Mouse (Mus musculus) neural tube, embryonic 15.5 days (tissue): ENCODE measurements around the gene Polr3g. TPM values are rescaled to one million over a fixed set of nuclear protein-coding genes. Genes with fewer than 3 reads are reported as not detected.

Experiments
- ATAC-seq: fragments of 200-750 bp; cut with Nextera tagmentation; 2 replicates; pipeline ENCODE4 v1.8.0; 2017; ENCODE audit warnings: mild to moderate bottlenecking, moderate TSS enrichment, moderate library complexity; ENCODE audit not compliant: low FRiP score
- H3K27ac ChIP-seq: fragments of 300-500 bp; sonication (generic); replicated peaks from 2 replicates; pipeline ENCODE4 v1.5.1; 2015; ENCODE audit warnings: mild to moderate bottlenecking, inconsistent platforms
- H3K27me3 ChIP-seq: fragments of 300-500 bp; sonication (generic); replicated peaks from 2 replicates; pipeline ENCODE4 v1.6.1; 2015; ENCODE audit warnings: inconsistent platforms
- H3K36me3 ChIP-seq: fragments of 300-500 bp; sonication (generic); 2 replicates; pipeline ENCODE4 v1.6.1; 2015; ENCODE audit warnings: inconsistent platforms
- H3K4me1 ChIP-seq: fragments of 300-500 bp; sonication (generic); 2 replicates; pipeline ENCODE4 v1.6.1; 2015; ENCODE audit warnings: inconsistent platforms
- H3K4me2 ChIP-seq: fragments of 300-500 bp; sonication (generic); 2 replicates; pipeline ENCODE4 v1.6.1; 2015; ENCODE audit warnings: inconsistent platforms, mild to moderate bottlenecking, moderate library complexity
- H3K4me3 ChIP-seq: fragments of 300-500 bp; sonication (generic); replicated peaks from 2 replicates; pipeline ENCODE4 v1.5.1; 2015; ENCODE audit warnings: mild to moderate bottlenecking, inconsistent platforms
- H3K9ac ChIP-seq: fragments of 300-500 bp; sonication (generic); replicated peaks from 2 replicates; pipeline ENCODE4 v1.6.1; 2015; ENCODE audit warnings: mild to moderate bottlenecking, inconsistent platforms
- H3K9me3 ChIP-seq: fragments of 300-500 bp; sonication (generic); replicated peaks from 2 replicates; pipeline ENCODE4 v1.6.1; 2016; ENCODE audit warnings: inconsistent platforms
- WGBS: fragments of 180-500 bp; shearing (Covaris S2); methylation state at CpG from one replicate; pipeline ENCODE4 v1.1.7; 2015; ENCODE audit warnings: mixed read lengths; 5-methylcytosine and 5-hydroxymethylcytosine counted together
- polyA plus RNA-seq: library from polyadenylated mRNA; unstranded; fragments of >200 nt; fragmentation: Nextera tagmentation; extraction: Ambion mirVana; gene quantifications from 2 replicates; pipeline ENCODE4 v1.2.1, GENCODE M21; 2015

Polr3g gene
- polyA plus RNA-seq, 1 experiment from 2014 or later: 8.2 TPM

GRCm38 (mm10) chr13:81713896-81714295, 3.1 kb upstream of the Polr3g start:
- WGBS: 93% methylated on average over 1 of the region's 1 CpGs
- Histone ChIP-seq H3K4me1 (peaks cover 25% of the 10 kb centered on the region), H3K9me3 (no peaks in the 10 kb centered on the region), H3K4me2 (no peak overlapping the region), H3K36me3 (no peaks in the 10 kb centered on the region), H3K4me3 (no peak overlapping the region), H3K27me3 (no peaks in the 10 kb centered on the region), H3K9ac (no peak overlapping the region), H3K27ac (no peak overlapping the region)
- ATAC-seq: no peak

GRCm38 (mm10) chr13:81711546-81712371, 946 bp upstream of the Polr3g start:
- Histone ChIP-seq H3K9me3 (no peaks in the 10 kb centered on the region), H3K27ac (peak overlapping the region; percentile 95), H3K27me3 (no peaks in the 10 kb centered on the region), H3K4me1 (peaks cover 25% of the 10 kb centered on the region), H3K9ac (peak overlapping the region; percentile 85), H3K36me3 (no peaks in the 10 kb centered on the region), H3K4me2 (peak overlapping the region; percentile 89), H3K4me3 (peak overlapping the region; percentile 96)
- WGBS: under 1% methylated on average over 42 of the region's 42 CpGs
- peak; percentile 54 for ATAC-seq

- WGBS: 0% methylated on average over 7 of the region's 7 CpGs
- peak overlapping the region; percentile 89 for H3K4me2 ChIP-seq
- H3K27me3 ChIP-seq: no peaks in the 10 kb centered on the region
- H3K9ac ChIP-seq: peak overlapping the region; percentile 85
- no peak for ATAC-seq
- H3K27ac ChIP-seq: no peak overlapping the region
- no peaks in the 10 kb centered on the region for H3K36me3 ChIP-seq
- H3K4me1 ChIP-seq: peaks cover 25% of the 10 kb centered on the region
- peak overlapping the region; percentile 96 for H3K4me3 ChIP-seq
- no peaks in the 10 kb centered on the region for H3K9me3 ChIP-seq
Measured at GRCm38 (mm10) chr13:81710266-81710665, 547 bp downstream of the Polr3g start.

GRCm38 (mm10) chr13:81709805-81710204, 1.0 kb downstream of the Polr3g start:
- no peaks in the 10 kb centered on the region for H3K9me3 ChIP-seq
- H3K4me3 ChIP-seq: peak overlapping the region; percentile 96
- H3K36me3 ChIP-seq: no peaks in the 10 kb centered on the region
- WGBS: 36% methylated on average over 4 of the region's 4 CpGs
- H3K4me1 ChIP-seq: peaks cover 25% of the 10 kb centered on the region
- H3K27ac ChIP-seq: no peak overlapping the region
- no peak overlapping the region for H3K9ac ChIP-seq
- ATAC-seq: no peak
- H3K4me2 ChIP-seq: peak overlapping the region; percentile 89
- H3K27me3 ChIP-seq: no peaks in the 10 kb centered on the region

GRCm38 (mm10) chr13:81706311-81706710, 4.5 kb downstream of the Polr3g start:
- ATAC-seq: no peak

GRCm38 (mm10) chr13:81703621-81704020, 7.2 kb downstream of the Polr3g start:
- ATAC-seq: no peak
- WGBS: 82% methylated on average over 9 of the region's 9 CpGs
- Histone ChIP-seq H3K36me3 (no peaks in the 10 kb centered on the region), H3K4me2 (no peak overlapping the region), H3K27ac (no peak overlapping the region), H3K4me3 (no peak overlapping the region), H3K9me3 (no peaks in the 10 kb centered on the region), H3K4me1 (no peaks in the 10 kb centered on the region), H3K9ac (no peak overlapping the region), H3K27me3 (no peaks in the 10 kb centered on the region)

More at GRCm38 (mm10) chr13:81706311-81706710, 4.5 kb downstream of the Polr3g start:
- Histone ChIP-seq H3K36me3 (no peaks in the 10 kb centered on the region), H3K4me2 (no peak overlapping the region), H3K27me3 (no peaks in the 10 kb centered on the region), H3K9ac (no peak overlapping the region), H3K27ac (no peak overlapping the region), H3K4me1 (peaks cover 9% of the 10 kb centered on the region), H3K9me3 (no peaks in the 10 kb centered on the region), H3K4me3 (no peak overlapping the region)
- WGBS: 96% methylated on average over 5 of the region's 5 CpGs

- no peak overlapping the region for H3K4me3 ChIP-seq
- H3K4me2 ChIP-seq: no peak overlapping the region
- no peak overlapping the region for H3K27ac ChIP-seq
- ATAC-seq: no peak
- no peaks in the 10 kb centered on the region for H3K9me3 ChIP-seq
- H3K36me3 ChIP-seq: no peaks in the 10 kb centered on the region
- 60% methylated on average over 7 of the region's 7 CpGs for WGBS
- no peak overlapping the region for H3K9ac ChIP-seq
- H3K27me3 ChIP-seq: no peaks in the 10 kb centered on the region
- no peaks in the 10 kb centered on the region for H3K4me1 ChIP-seq
Measured at GRCm38 (mm10) chr13:81703148-81703547, 7.7 kb downstream of the Polr3g start.

GRCm38 (mm10) chr13:81694446-81694845, 16.4 kb downstream of the Polr3g start:
- Histone ChIP-seq H3K4me3 (no peak overlapping the region), H3K27ac (no peak overlapping the region), H3K9me3 (no peaks in the 10 kb centered on the region), H3K27me3 (no peaks in the 10 kb centered on the region), H3K4me2 (no peak overlapping the region), H3K9ac (no peak overlapping the region), H3K36me3 (peaks cover 4% of the 10 kb centered on the region; the same call in 1 of the 2 replicates), H3K4me1 (0 out of 2 replicates have a peak, but pooled peaks cover 2% of the 10 kb centered on the region)
- 92% methylated on average over 12 of the region's 12 CpGs for WGBS
- no peak for ATAC-seq

- H3K27ac ChIP-seq: no peak overlapping the region
- H3K27me3 ChIP-seq: no peaks in the 10 kb centered on the region
- H3K4me3 ChIP-seq: no peak overlapping the region
- H3K36me3 ChIP-seq: peaks cover 5% of the 10 kb centered on the region; the same call in 1 of the 2 replicates
- 0 out of 2 replicates have a peak, but pooled peaks cover 2% of the 10 kb centered on the region for H3K4me1 ChIP-seq
- no peak overlapping the region for H3K4me2 ChIP-seq
- H3K9ac ChIP-seq: no peak overlapping the region
- WGBS: 47% methylated on average over 9 of the region's 9 CpGs
- ATAC-seq: no peak
- no peaks in the 10 kb centered on the region for H3K9me3 ChIP-seq
Measured at GRCm38 (mm10) chr13:81691606-81692005, 19.2 kb downstream of the Polr3g start.

GRCm38 (mm10) chr13:81690477-81690876, 20.3 kb downstream of the Polr3g start:
- Histone ChIP-seq H3K9me3 (no peaks in the 10 kb centered on the region), H3K4me3 (no peak overlapping the region), H3K27me3 (no peaks in the 10 kb centered on the region), H3K36me3 (peaks cover 5% of the 10 kb centered on the region; the same call in 1 of the 2 replicates), H3K4me1 (0 out of 2 replicates have a peak, but pooled peaks cover 2% of the 10 kb centered on the region), H3K27ac (no peak overlapping the region), H3K9ac (no peak overlapping the region), H3K4me2 (no peak overlapping the region)
- 85% methylated on average over 10 of the region's 10 CpGs for WGBS
- no peak for ATAC-seq

- H3K36me3 ChIP-seq: peaks cover 5% of the 10 kb centered on the region; the same call in 1 of the 2 replicates
- no peak overlapping the region for H3K9ac ChIP-seq
- 92% methylated on average over 3 of the region's 3 CpGs for whole genome bisulfite sequencing
- H3K4me3 ChIP-seq: no peak overlapping the region
- H3K9me3 ChIP-seq: no peaks in the 10 kb centered on the region
- no peak for ATAC-seq
- H3K27me3 ChIP-seq: no peaks in the 10 kb centered on the region
- H3K4me1 ChIP-seq: 0 out of 2 replicates have a peak, but pooled peaks cover 2% of the 10 kb centered on the region
- no peak overlapping the region for H3K27ac ChIP-seq
- no peak overlapping the region for H3K4me2 ChIP-seq
Measured at GRCm38 (mm10) chr13:81689587-81689986, 21.2 kb downstream of the Polr3g start.

- no peak overlapping the region for H3K4me2 ChIP-seq
- no peak overlapping the region for H3K9ac ChIP-seq
- H3K36me3 ChIP-seq: peaks cover 5% of the 10 kb centered on the region; the same call in 1 of the 2 replicates
- ATAC-seq: no peak
- H3K4me1 ChIP-seq: no peaks in the 10 kb centered on the region
- no peaks in the 10 kb centered on the region for H3K9me3 ChIP-seq
- H3K27ac ChIP-seq: no peak overlapping the region
- H3K27me3 ChIP-seq: no peaks in the 10 kb centered on the region
- H3K4me3 ChIP-seq: no peak overlapping the region
- 93% methylated on average over 3 of the region's 3 CpGs for WGBS
Measured at GRCm38 (mm10) chr13:81684884-81685283, 25.9 kb downstream of the Polr3g start.
